Mouse (Mus musculus): ENCODE results near the gene Fshr. TPM values are rescaled to one million over a fixed set of nuclear protein-coding genes. Genes with fewer than 3 reads are reported as not detected.

Fshr gene
- polyA plus RNA-seq, 1 experiment from 2014 or later = not detected

DNA sequence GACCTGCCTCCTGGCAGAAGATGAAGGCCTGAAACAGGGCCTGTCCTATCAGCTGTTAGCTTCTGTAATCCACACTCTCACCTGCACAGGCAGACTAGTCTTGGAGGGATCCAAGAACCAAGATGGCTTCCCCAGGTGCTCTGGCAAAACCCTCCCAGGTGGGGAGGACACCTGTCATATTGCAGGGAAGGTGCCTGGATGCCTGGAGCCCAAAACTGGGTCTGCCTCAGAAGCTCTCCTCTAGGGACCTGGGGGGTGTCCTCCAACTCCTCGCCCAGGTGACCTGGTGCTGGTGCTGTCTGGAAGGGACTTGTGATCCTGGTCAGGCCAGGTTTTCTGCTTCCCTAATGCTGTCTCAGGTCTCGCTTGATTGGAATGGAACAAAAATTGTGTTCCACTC, 167.5 kb downstream of the Fshr start:
- Histone ChIP-seq H3K27me3 (no peaks in the 10 kb centered on the region), H3K4me3 (replicated peaks) (no peak overlapping the region), H3K4me2 (no peak overlapping the region), H3K9me3 (replicated peaks) (no peaks in the 10 kb centered on the region), H3K4me1 (replicated peaks) (no peaks in the 10 kb centered on the region), H3K9ac (no peak overlapping the region), H3K36me3 (replicated peaks) (no peaks in the 10 kb centered on the region), H3K27ac (replicated peaks) (no peak overlapping the region)
- no peak for ATAC-seq (ENCODE audit: insufficient read depth)
- WGBS (ENCODE audit: insufficient replicate concordance) = 52% methylated on average over 2 of the region's 2 CpGs

DNA sequence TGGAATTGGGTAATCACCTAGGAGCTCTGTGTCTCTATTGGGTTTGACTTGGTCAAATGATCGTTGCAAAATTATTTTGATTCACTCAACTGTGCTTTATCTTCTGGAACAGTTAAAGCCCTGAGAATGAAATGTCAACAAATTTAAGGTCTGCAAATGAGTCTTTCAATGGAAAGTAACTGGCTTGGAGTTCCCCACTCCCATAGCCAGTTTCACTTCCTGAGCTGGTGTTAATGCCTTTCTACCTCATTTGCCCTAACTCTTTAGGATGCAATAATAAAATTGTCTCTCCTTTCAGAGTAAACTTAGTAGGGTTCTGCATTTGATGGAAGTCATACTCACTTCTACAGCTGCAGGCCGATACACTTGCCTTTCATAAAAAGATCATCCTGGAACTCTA, 181.0 kb downstream of the Fshr start:
- H3K27ac ChIP-seq (replicated peaks) = no peak overlapping the region
- no peaks in the 10 kb centered on the region for H3K27me3 ChIP-seq
- no peaks in the 10 kb centered on the region for H3K36me3 ChIP-seq (replicated peaks)
- WGBS (ENCODE audit: insufficient replicate concordance) = 65% methylated on average over 2 of the region's 2 CpGs
- no peak overlapping the region for H3K9ac ChIP-seq
- H3K4me1 ChIP-seq (replicated peaks) = no peaks in the 10 kb centered on the region
- no peak overlapping the region for H3K4me3 ChIP-seq (replicated peaks)
- H3K4me2 ChIP-seq = no peak overlapping the region
- no peaks in the 10 kb centered on the region for H3K9me3 ChIP-seq (replicated peaks)
- no peak for ATAC-seq (ENCODE audit: insufficient read depth)

DNA sequence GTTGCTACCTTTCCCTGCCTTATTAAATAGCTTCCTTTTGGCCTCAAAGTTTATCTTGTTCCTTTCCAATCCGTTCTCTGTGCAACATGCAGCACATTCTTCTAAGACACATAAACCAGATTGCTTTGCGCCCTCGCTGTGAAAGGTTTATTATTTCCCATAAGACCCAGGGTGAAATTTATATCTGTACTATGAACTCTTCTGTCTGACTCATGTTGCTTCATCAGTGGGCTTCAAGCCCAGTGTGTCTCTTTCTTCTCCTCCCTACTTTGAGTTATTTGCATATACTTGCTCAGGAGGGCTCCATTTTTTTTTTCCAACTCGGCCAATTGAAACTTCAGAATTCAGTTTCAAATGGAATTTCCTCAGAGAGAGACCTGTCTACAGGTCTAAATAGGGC, 183.5 kb downstream of the Fshr start:
- Histone ChIP-seq H3K9me3 (replicated peaks) (no peaks in the 10 kb centered on the region), H3K4me2 (no peak overlapping the region), H3K36me3 (replicated peaks) (no peaks in the 10 kb centered on the region), H3K4me1 (replicated peaks) (no peaks in the 10 kb centered on the region), H3K27ac (replicated peaks) (no peak overlapping the region), H3K4me3 (replicated peaks) (no peak overlapping the region), H3K27me3 (no peaks in the 10 kb centered on the region), H3K9ac (no peak overlapping the region)
- ATAC-seq (ENCODE audit: insufficient read depth) = no peak
- 51% methylated on average over 4 of the region's 4 CpGs for WGBS (ENCODE audit: insufficient replicate concordance)

DNA sequence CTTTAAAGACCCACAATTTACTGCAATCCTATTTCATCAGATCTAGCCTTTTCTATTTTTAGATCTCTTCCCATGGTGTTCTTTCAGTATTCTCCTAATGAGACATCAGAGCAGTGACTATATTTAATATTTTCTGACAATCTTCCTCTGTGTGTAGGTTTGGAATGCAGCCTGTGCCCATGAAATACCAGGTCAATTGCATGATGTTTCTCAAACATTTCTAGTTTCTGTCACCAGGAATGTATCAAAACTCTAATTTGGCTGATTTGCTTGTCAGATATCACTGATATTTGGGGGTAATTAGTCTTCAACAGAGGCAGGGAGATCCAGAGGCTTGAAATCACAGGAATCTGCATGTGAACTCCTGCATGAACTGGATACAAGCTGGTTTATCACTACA, 186.8 kb downstream of the Fshr start:
- Histone ChIP-seq H3K4me1 (replicated peaks) (no peaks in the 10 kb centered on the region), H3K4me3 (replicated peaks) (no peak overlapping the region)

GRCm38 (mm10) chr17:89009117-89009516, 191.4 kb downstream of the Fshr start:
- Histone ChIP-seq H3K9ac (no peak overlapping the region), H3K9me3 (replicated peaks) (no peaks in the 10 kb centered on the region), H3K4me2 (no peak overlapping the region), H3K4me1 (replicated peaks) (no peaks in the 10 kb centered on the region), H3K27ac (replicated peaks) (no peak overlapping the region), H3K36me3 (replicated peaks) (no peaks in the 10 kb centered on the region), H3K4me3 (replicated peaks) (no peak overlapping the region), H3K27me3 (no peaks in the 10 kb centered on the region)
- no peak for ATAC-seq (ENCODE audit: insufficient read depth)
- 68% methylated on average over 1 of the region's 1 CpGs for WGBS (ENCODE audit: insufficient replicate concordance)

More for the DNA sequence above, 186.8 kb downstream of the Fshr start:
- ATAC-seq (ENCODE audit: insufficient read depth) = no peak
- no peaks in the 10 kb centered on the region for H3K9me3 ChIP-seq (replicated peaks)
- H3K4me2 ChIP-seq = no peak overlapping the region
- no peak overlapping the region for H3K9ac ChIP-seq
- H3K27ac ChIP-seq (replicated peaks) = no peak overlapping the region
- no peaks in the 10 kb centered on the region for H3K36me3 ChIP-seq (replicated peaks)
- H3K27me3 ChIP-seq = no peaks in the 10 kb centered on the region

DNA sequence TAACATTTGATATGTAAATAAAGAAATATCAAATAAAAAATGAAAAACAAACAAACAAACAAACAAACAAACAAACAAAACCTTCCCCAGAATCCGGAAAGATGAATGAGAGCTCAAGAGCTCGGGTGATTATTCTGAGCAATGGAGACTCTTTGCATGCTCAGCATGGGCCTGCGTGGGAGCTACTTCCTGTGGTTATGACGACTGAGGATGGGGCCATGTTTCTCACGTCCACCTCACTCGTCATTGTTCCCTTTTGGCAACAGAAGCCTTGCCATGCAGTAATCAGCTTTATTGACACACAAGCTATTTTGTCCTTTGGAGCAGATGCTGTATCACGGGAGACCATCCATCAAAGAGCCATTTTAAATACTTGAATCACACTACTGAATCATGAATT, 191.8 kb downstream of the Fshr start:
- Histone ChIP-seq H3K4me1 (replicated peaks) (no peaks in the 10 kb centered on the region), H3K9me3 (replicated peaks) (no peaks in the 10 kb centered on the region), H3K9ac (no peak overlapping the region), H3K4me2 (no peak overlapping the region), H3K4me3 (replicated peaks) (no peak overlapping the region), H3K27me3 (no peaks in the 10 kb centered on the region), H3K36me3 (replicated peaks) (no peaks in the 10 kb centered on the region), H3K27ac (replicated peaks) (no peak overlapping the region)
- no peak for ATAC-seq (ENCODE audit: insufficient read depth)
- WGBS (ENCODE audit: insufficient replicate concordance) = 46% methylated on average over 7 of the region's 7 CpGs

- H3K4me1 ChIP-seq (replicated peaks) = no peaks in the 10 kb centered on the region
- H3K9me3 ChIP-seq (replicated peaks) = no peaks in the 10 kb centered on the region
- ATAC-seq (ENCODE audit: insufficient read depth) = no peak
- no peaks in the 10 kb centered on the region for H3K27me3 ChIP-seq
- WGBS (ENCODE audit: insufficient replicate concordance) = 66% methylated on average over 5 of the region's 5 CpGs
- H3K27ac ChIP-seq (replicated peaks) = no peak overlapping the region
- no peaks in the 10 kb centered on the region for H3K36me3 ChIP-seq (replicated peaks)
- no peak overlapping the region for H3K9ac ChIP-seq
- no peak overlapping the region for H3K4me2 ChIP-seq
- no peak overlapping the region for H3K4me3 ChIP-seq (replicated peaks)
Observed at GRCm38 (mm10) chr17:89005959-89006358, 194.5 kb downstream of the Fshr start.

- Histone ChIP-seq H3K4me2 (no peak overlapping the region), H3K9ac (no peak overlapping the region), H3K27ac (replicated peaks) (no peak overlapping the region), H3K4me3 (replicated peaks) (no peak overlapping the region), H3K36me3 (replicated peaks) (no peaks in the 10 kb centered on the region), H3K9me3 (replicated peaks) (no peaks in the 10 kb centered on the region), H3K4me1 (replicated peaks) (no peaks in the 10 kb centered on the region), H3K27me3 (no peaks in the 10 kb centered on the region)
- no peak for ATAC-seq (ENCODE audit: insufficient read depth)
Observed at GRCm38 (mm10) chr17:88999907-89000306, 200.6 kb downstream of the Fshr start.

- Histone ChIP-seq H3K4me2 (no peak overlapping the region), H3K27ac (replicated peaks) (no peak overlapping the region), H3K27me3 (no peaks in the 10 kb centered on the region), H3K9ac (no peak overlapping the region), H3K36me3 (replicated peaks) (no peaks in the 10 kb centered on the region), H3K4me3 (replicated peaks) (no peak overlapping the region), H3K4me1 (replicated peaks) (no peaks in the 10 kb centered on the region), H3K9me3 (replicated peaks) (no peaks in the 10 kb centered on the region)
- WGBS (ENCODE audit: insufficient replicate concordance) = 28% methylated on average over 1 of the region's 1 CpGs
- ATAC-seq (ENCODE audit: insufficient read depth) = no peak
Observed at GRCm38 (mm10) chr17:88998243-88998642, 202.2 kb downstream of the Fshr start.

GRCm38 (mm10) chr17:88991238-88991637, 209.2 kb downstream of the Fshr start:
- ATAC-seq (ENCODE audit: insufficient read depth) = no peak
- WGBS (ENCODE audit: insufficient replicate concordance) = 59% methylated on average over 4 of the region's 4 CpGs
- H3K4me2 ChIP-seq = no peak overlapping the region

GRCm38 (mm10) chr17:88980708-88981355, 219.6 kb downstream of the Fshr start:
- WGBS (ENCODE audit: insufficient replicate concordance) = 43% methylated on average over 10 of the region's 10 CpGs

More at GRCm38 (mm10) chr17:88991238-88991637, 209.2 kb downstream of the Fshr start:
- no peak overlapping the region for H3K4me3 ChIP-seq (replicated peaks)
- no peak overlapping the region for H3K9ac ChIP-seq
- H3K9me3 ChIP-seq (replicated peaks) = no peaks in the 10 kb centered on the region
- H3K27ac ChIP-seq (replicated peaks) = no peak overlapping the region
- no peaks in the 10 kb centered on the region for H3K4me1 ChIP-seq (replicated peaks)
- no peaks in the 10 kb centered on the region for H3K27me3 ChIP-seq
- no peaks in the 10 kb centered on the region for H3K36me3 ChIP-seq (replicated peaks)

GRCm38 (mm10) chr17:88974538-88974937, 225.9 kb downstream of the Fshr start:
- no peaks in the 10 kb centered on the region for H3K36me3 ChIP-seq (replicated peaks)
- no peak for ATAC-seq (ENCODE audit: insufficient read depth)
- no peak overlapping the region for H3K4me3 ChIP-seq (replicated peaks)
- no peak overlapping the region for H3K4me2 ChIP-seq
- H3K27ac ChIP-seq (replicated peaks) = no peak overlapping the region
- H3K27me3 ChIP-seq = no peaks in the 10 kb centered on the region
- no peaks in the 10 kb centered on the region for H3K9me3 ChIP-seq (replicated peaks)
- no peak overlapping the region for H3K9ac ChIP-seq
- WGBS (ENCODE audit: insufficient replicate concordance) = 65% methylated on average over 3 of the region's 3 CpGs
- no peaks in the 10 kb centered on the region for H3K4me1 ChIP-seq (replicated peaks)

More at GRCm38 (mm10) chr17:88980708-88981355, 219.6 kb downstream of the Fshr start:
- H3K36me3 ChIP-seq (replicated peaks) = no peaks in the 10 kb centered on the region
- no peaks in the 10 kb centered on the region for H3K27me3 ChIP-seq
- H3K9ac ChIP-seq = no peak overlapping the region
- H3K4me2 ChIP-seq = no peak overlapping the region
- no peaks in the 10 kb centered on the region for H3K9me3 ChIP-seq (replicated peaks)
- no peaks in the 10 kb centered on the region for H3K4me1 ChIP-seq (replicated peaks)
- H3K4me3 ChIP-seq (replicated peaks) = no peak overlapping the region
- H3K27ac ChIP-seq (replicated peaks) = no peak overlapping the region
- no peak for ATAC-seq (ENCODE audit: insufficient read depth)
